Mouse (Mus musculus) MEL (cell line): ENCODE results near the gene Gm16181. TPM values are rescaled to one million over a fixed set of nuclear protein-coding genes. Genes with fewer than 3 reads are reported as not detected.

Experiments used
- DNase-seq: peaks from one replicate; pipeline ENCODE4 v3.0.0; 2011; ENCODE audit warnings: low read depth, low spot score
- H3K27ac ChIP-seq: 2 replicates; pipeline ENCODE4 v1.5.1; 2012; ENCODE audit warnings: low read depth, mild to moderate bottlenecking, control low read depth, low read length, moderate library complexity; ENCODE audit not compliant: control insufficient read depth
- H3K27me3 ChIP-seq, 2 experiments: fragments of 150-350 bp in 1 of 2; sonication (generic) in 1 of 2; 2 replicates each; pipeline ENCODE4 v1.6.1; 2012; ENCODE audit warnings: low read length in 2 of 2, mild to moderate bottlenecking in 2 of 2, improper control_type of control experiment in 1 of 2, moderate library complexity in 1 of 2; ENCODE audit not compliant: insufficient read depth in 2 of 2, control insufficient read depth in 1 of 2
- H3K36me3 ChIP-seq, 2 experiments: 2 replicates each; pipeline ENCODE4 v1.6.1; 2012 to 2014; ENCODE audit warnings: low read length in 2 of 2, improper control_type of control experiment in 1 of 2, inconsistent platforms in 1 of 2, mild to moderate bottlenecking in 1 of 2; ENCODE audit not compliant: insufficient read depth in 2 of 2, control insufficient read depth in 1 of 2
- H3K4me1 ChIP-seq, 2 experiments: fragments of 150-350 bp in 1 of 2; sonication (generic) in 1 of 2; 2 replicates each; pipeline ENCODE4 v1.6.1; 2012; ENCODE audit warnings: low read length in 2 of 2, improper control_type of control experiment in 1 of 2, mild to moderate bottlenecking in 1 of 2; ENCODE audit not compliant: insufficient read depth in 2 of 2, control insufficient read depth in 1 of 2
- H3K4me3 ChIP-seq, 2 experiments: fragments of 150-350 bp in 1 of 2; sonication (generic) in 1 of 2; 2 replicates each; pipeline ENCODE4 v1.5.1; 2012; ENCODE audit warnings: low read depth in 2 of 2, low read length in 2 of 2, mild to moderate bottlenecking in 2 of 2, moderate library complexity in 2 of 2, control low read depth in 1 of 2, improper control_type of control experiment in 1 of 2; ENCODE audit not compliant: control insufficient read depth in 1 of 2, insufficient read depth in 1 of 2
- H3K79me2 ChIP-seq: 2 replicates; pipeline ENCODE4 v1.6.1; 2012; ENCODE audit warnings: mild to moderate bottlenecking, low read length, moderate library complexity; ENCODE audit not compliant: control insufficient read depth, poor library complexity, insufficient read depth
- H3K9ac ChIP-seq: 2 replicates; pipeline ENCODE4 v1.6.1; 2012; ENCODE audit warnings: low read depth, mild to moderate bottlenecking, control low read depth, low read length, moderate library complexity; ENCODE audit not compliant: control insufficient read depth, poor library complexity, severe bottlenecking
- H3K9me3 ChIP-seq: fragments of 150-350 bp; sonication (generic); replicated peaks from 2 replicates; pipeline ENCODE4 v1.6.1; 2012; ENCODE audit warnings: mild to moderate bottlenecking, low read length, improper control_type of control experiment, moderate library complexity; ENCODE audit not compliant: insufficient read depth
- BHLHE40 ChIP-seq: IDR thresholded peaks from 2 replicates; pipeline ENCODE4 v1.6.1; 2012; ENCODE audit warnings: low read depth, mild to moderate bottlenecking, inconsistent platforms, low read length, improper control_type of control experiment, borderline replicate concordance
- CHD1 ChIP-seq: IDR thresholded peaks from 2 replicates; pipeline ENCODE4 v1.6.1; 2012; ENCODE audit warnings: low read depth, mild to moderate bottlenecking, inconsistent platforms, low read length, improper control_type of control experiment
- CHD2 ChIP-seq: IDR thresholded peaks from 2 replicates; pipeline ENCODE4 v1.6.1; 2011; ENCODE audit warnings: low read length, improper control_type of control experiment
- CTCF ChIP-seq, 3 experiments: IDR thresholded peaks in 2 of 3; conservative IDR thresholded peaks in 1 of 3; 2 replicates each; pipeline ENCODE4 v1.5.1; 2011 to 2012; ENCODE audit warnings: low read length in 3 of 3, low read depth in 2 of 3, mild to moderate bottlenecking in 2 of 3, improper control_type of control experiment in 1 of 3, inconsistent platforms in 1 of 3, mixed read lengths in 1 of 3, moderate library complexity in 1 of 3; ENCODE audit not compliant: control insufficient read depth in 1 of 3, insufficient read depth in 1 of 3, poor library complexity in 1 of 3, severe bottlenecking in 1 of 3
- E2F4 ChIP-seq: IDR thresholded peaks from 2 replicates; pipeline ENCODE4 v1.6.1; 2011; ENCODE audit warnings: low read depth, low read length, improper control_type of control experiment, borderline replicate concordance
- EP300 ChIP-seq, 2 experiments: IDR thresholded peaks; 2 replicates each; pipeline ENCODE4 v1.6.1; 2011; ENCODE audit warnings: improper control_type of control experiment in 2 of 2, low read length in 2 of 2, low read depth in 1 of 2, mild to moderate bottlenecking in 1 of 2
- ETS1 ChIP-seq: IDR thresholded peaks from 2 replicates; pipeline ENCODE4 v1.6.1; 2012; ENCODE audit warnings: low read depth, mild to moderate bottlenecking, inconsistent platforms, low read length, improper control_type of control experiment, moderate library complexity
- GABPA ChIP-seq: IDR thresholded peaks from 2 replicates; pipeline ENCODE4 v1.6.1; 2012; ENCODE audit warnings: low read depth, mild to moderate bottlenecking, inconsistent platforms, low read length, improper control_type of control experiment, moderate library complexity
- JUND ChIP-seq: IDR thresholded peaks from 2 replicates; pipeline ENCODE4 v1.6.1; 2011; ENCODE audit warnings: low read depth, mild to moderate bottlenecking, improper control_type of control experiment, low read length
- MAFK ChIP-seq: IDR thresholded peaks from 2 replicates; pipeline ENCODE4 v1.6.1; 2011; ENCODE audit warnings: low read depth, mild to moderate bottlenecking, low read length, improper control_type of control experiment, borderline replicate concordance
- MEF2A ChIP-seq: IDR thresholded peaks from 2 replicates; pipeline ENCODE4 v1.6.1; 2014; ENCODE audit warnings: low read depth, mild to moderate bottlenecking, inconsistent platforms, low read length, improper control_type of control experiment; ENCODE audit not compliant: poor library complexity, insufficient replicate concordance, severe bottlenecking; ENCODE audit errors: extremely low read depth
- MYB ChIP-seq: IDR thresholded peaks from 2 replicates; pipeline ENCODE4 v1.6.1; 2011; ENCODE audit warnings: mild to moderate bottlenecking, low read depth, low read length, improper control_type of control experiment
- POLR2A ChIP-seq, 2 experiments: IDR thresholded peaks; 2 replicates each; pipeline ENCODE4 v1.6.1; 2011 to 2012; ENCODE audit warnings: low read length in 2 of 2, mild to moderate bottlenecking in 2 of 2, control low read depth in 1 of 2, improper control_type of control experiment in 1 of 2, low read depth in 1 of 2, moderate library complexity in 1 of 2; ENCODE audit not compliant: control insufficient read depth in 1 of 2, insufficient read depth in 1 of 2, poor library complexity in 1 of 2
- POLR2AphosphoS5 ChIP-seq: IDR thresholded peaks from 2 replicates; pipeline ENCODE4 v1.6.1; 2012; ENCODE audit warnings: low read depth, borderline replicate concordance, mild to moderate bottlenecking, inconsistent platforms, low read length, moderate library complexity, mixed read lengths
- RAD21 ChIP-seq: IDR thresholded peaks from 2 replicates; pipeline ENCODE4 v1.6.1; 2011; ENCODE audit warnings: mild to moderate bottlenecking, low read depth, low read length, improper control_type of control experiment
- SMC3 ChIP-seq: IDR thresholded peaks from 2 replicates; pipeline ENCODE4 v1.6.1; 2011; ENCODE audit warnings: low read depth, low read length, improper control_type of control experiment
- TAL1 ChIP-seq: IDR thresholded peaks from 2 replicates; pipeline ENCODE4 v1.6.1; 2012; ENCODE audit warnings: mild to moderate bottlenecking, inconsistent platforms, low read length, moderate library complexity, mixed read lengths
- polyA plus RNA-seq, 2 experiments: library from polyadenylated mRNA; stranded (reverse) in 1 of 2; unstranded in 1 of 2; fragments of >175 nt in 1 of 2; fragments of >200 nt in 1 of 2; gene quantifications; 2 replicates each; pipeline versions ENCODE4 v1.2.1 to v1.2.4; 2012; ENCODE audit warnings: low replicate concordance in 2 of 2, low read depth in 1 of 2; ENCODE audit not compliant: insufficient read length in 2 of 2, insufficient read depth in 1 of 2, missing spikeins in 1 of 2
- total RNA-seq: library from RNA; depleted of rRNA; stranded (reverse); fragments of 300-350 nt; gene quantifications from 2 replicates; pipeline ENCODE4 v1.2.3, GENCODE M21; 2012

Gm16181 gene
- total and polyA plus RNA-seq, 3 experiments, result 0.58 TPM; not detected in 2

GRCm38 (mm10) chr17:35202442-35202841, 18.2 kb upstream of the Gm16181 start:
- peaks cover 0 to 7% of the 10 kb centered on the region in 2 experiments; a peak in 2 of 4 replicates for H3K36me3 ChIP-seq
- no peaks in the 10 kb centered on the region for H3K27me3 ChIP-seq
- H3K4me1 ChIP-seq, result peaks cover 5 to 15% of the 10 kb centered on the region in 2 experiments; a peak in 3 of 4 replicates
- peak overlapping the region; percentile 32 to 61; a peak in 2 of 4 replicates for H3K4me3 ChIP-seq
- no peak for DNase-seq
- H3K79me2 ChIP-seq, result no peaks in the 10 kb centered on the region
- peak overlapping the region; percentile 42; the same call in 1 of the 2 replicates for H3K9ac ChIP-seq
- no peaks in the 10 kb centered on the region for H3K9me3 ChIP-seq
- TF ChIP-seq ETS1 (no peak), MEF2A (no peak), BHLHE40 (no peak), TAL1 (no peak), EP300 (IDR thresholded peaks at IDR 0.05; ENCODE audit: low read depth in 1 of 2, low read length in 2 of 2) (no peak), CTCF (IDR thresholded peaks at IDR 0.05 in 2 of 3, conservative IDR thresholded peaks at IDR 0.05 in 1 of 3; ENCODE audit: control insufficient read depth in 1 of 3, insufficient read depth in 1 of 3, low read depth in 2 of 3, low read length in 3 of 3, poor library complexity in 1 of 3, severe bottlenecking in 1 of 3) (no peak), JUND (no peak), CHD1 (no peak), CHD2 (no peak), POLR2A (IDR thresholded peaks at IDR 0.05; ENCODE audit: control insufficient read depth in 1 of 2, insufficient read depth in 1 of 2, low read depth in 1 of 2, low read length in 2 of 2, poor library complexity in 1 of 2) (no peak), MAFK (no peak), MYB (no peak), RAD21 (no peak), POLR2AphosphoS5 (no peak), E2F4 (no peak), GABPA (no peak)
- H3K27ac ChIP-seq, result no peak overlapping the region

- Histone ChIP-seq H3K27ac (no peak within 1 kb of the TSS), H3K4me3 (no peak within 1 kb of the TSS), H3K9me3 (no peaks in the 10 kb centered on the region), H3K27me3 (no peaks in the 10 kb centered on the region), H3K79me2 (no peaks in the 10 kb centered on the region; the same call in 1 of the 2 replicates), H3K4me1 (peaks cover 7 to 25% of the 10 kb centered on the region in 2 experiments; a peak in 3 of 4 replicates), H3K36me3 (peaks cover 0 to 15% of the 10 kb centered on the region in 2 experiments; a peak in 2 of 4 replicates)
- DNase-seq, result no peak
- peak; percentile 94 for TF ChIP-seq JUND
- no peak for TF ChIP-seq SMC3
- TF ChIP-seq, all 39 proteins: peak for 1
- H3K9ac ChIP-seq, result no peak within 1 kb of the TSS
Measured at GRCm38 (mm10) chr17:35204494-35205379, 15.9 kb upstream of the Gm16181 start, which contains the start of gene Lta. Lta (minus strand) TSS chr17:35205351.
